Comparison of ENCODE assay signal across 19 mouse cellular contexts in the genomic region with DNA sequence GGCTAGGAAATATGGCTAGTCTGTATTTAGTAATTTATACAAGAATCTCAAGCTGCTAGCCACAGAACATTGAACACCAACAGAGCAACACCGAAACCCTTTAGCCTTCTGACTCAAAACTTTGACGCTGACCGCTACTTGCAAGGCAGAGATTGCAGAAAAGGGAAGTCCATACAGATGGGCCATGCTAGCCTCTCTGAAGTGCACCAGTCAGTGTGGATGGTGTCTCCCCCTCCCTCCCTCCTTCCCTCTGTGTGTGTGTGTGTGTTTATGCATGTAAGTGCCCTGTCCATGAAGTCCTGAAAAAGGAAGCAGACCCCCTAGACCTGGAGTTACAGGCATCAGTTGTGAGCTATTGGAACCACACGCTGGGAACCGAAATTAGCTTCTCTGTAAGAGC. TPM values are rescaled to one million over a fixed set of nuclear protein-coding genes. Genes with fewer than 3 reads are reported as not detected.
DNase-seq lines count a peak whose midpoint lies in the region; ATAC-seq and TF ChIP-seq lines count a peak whose summit lies in the region.
"Had no signal": no experiment of that assay in that cellular context is flagged by ENCODE, and none has a peak within 500 bp of the region (broad histone marks: within the 10 kb centered on the region; RNA-seq: fewer than 3 reads in every experiment).

No protein-coding gene starts in this region.

- H3K4me1 ChIP-seq in stomach, postnatal 0 days (replicated peaks; ENCODE audit: control insufficient read depth, insufficient read depth), result no peaks in the 10 kb centered on the region
- no peaks in the 10 kb centered on the region for H3K4me1 ChIP-seq in hindbrain, embryonic 11.5 days (replicated peaks; ENCODE audit: control insufficient read depth, insufficient read depth, low read length)
- H3K4me1 ChIP-seq: embryonic facial prominence, embryonic 10.5 days; neural tube, embryonic 12.5 days had no signal

- no peak overlapping the region for H3K9ac ChIP-seq in stomach, postnatal 0 days (ENCODE audit: low read length)
- H3K9ac ChIP-seq in hindbrain, embryonic 11.5 days (ENCODE audit: low read depth, low read length), result no peak overlapping the region
- H3K9ac ChIP-seq: forebrain, embryonic 13.5 days; limb, embryonic 13.5 days; liver, embryonic 15.5 days; neural tube, embryonic 12.5 days had no signal

- H3K4me3 ChIP-seq in stomach, postnatal 0 days (ENCODE audit: low read depth, low read length), result no peak overlapping the region
- no peak overlapping the region for H3K4me3 ChIP-seq in hindbrain, embryonic 11.5 days (ENCODE audit: low read depth, low read length)
- H3K4me3 ChIP-seq: embryonic facial prominence, embryonic 10.5 days; forebrain, embryonic 13.5 days; limb, embryonic 13.5 days; liver, embryonic 15.5 days; neural tube, embryonic 12.5 days had no signal

- DNase-seq in layer of hippocampus, adult 9-11 months, result peak; percentile 21
- no peak for DNase-seq in layer of hippocampus, adult 18-20 months (ENCODE audit: low spot score in 2 of 2)
- peak; percentile 91 for DNase-seq in A20 (ENCODE audit: low read depth, low spot score)
- DNase-seq in monocyte, adult 2 months (ENCODE audit: low read depth in 1 of 2, low spot score in 2 of 2), result peak; percentile 33 to 43
- DNase-seq in stomach, postnatal 0 days (ENCODE audit: low spot score), result no peak
- DNase-seq in hindbrain, embryonic 11.5 days (ENCODE audit: low spot score), result no peak
- DNase-seq: cerebellum, postnatal 36 days; gastrocnemius, postnatal 25 days; heart, postnatal 14 days; kidney, adult 18-20 months; kidney, postnatal 10 days had no signal

- H3K27me3 ChIP-seq in stomach, postnatal 0 days (ENCODE audit: control insufficient read depth, insufficient read depth, low read length), result no peaks in the 10 kb centered on the region
- no peaks in the 10 kb centered on the region for H3K27me3 ChIP-seq in hindbrain, embryonic 11.5 days (ENCODE audit: control insufficient read depth, insufficient read depth, low read length)
- H3K27me3 ChIP-seq: forebrain, embryonic 13.5 days; limb, embryonic 13.5 days; liver, embryonic 15.5 days; neural tube, embryonic 12.5 days had no signal

- no peaks in the 10 kb centered on the region for H3K36me3 ChIP-seq in stomach, postnatal 0 days (ENCODE audit: control insufficient read depth, insufficient read depth, low read length)
- H3K36me3 ChIP-seq in hindbrain, embryonic 11.5 days (ENCODE audit: control insufficient read depth, insufficient read depth, low read length), result no peaks in the 10 kb centered on the region
- H3K36me3 ChIP-seq: embryonic facial prominence, embryonic 10.5 days; limb, embryonic 13.5 days; liver, embryonic 15.5 days; neural tube, embryonic 12.5 days had no signal

- no peak for TF ChIP-seq CTCF in stomach, postnatal 0 days (IDR thresholded peaks at IDR 0.05; ENCODE audit: low read depth)

- TF ChIP-seq EP300 in stomach, postnatal 0 days (optimal IDR thresholded peaks at IDR 0.05), result no peak

- no peaks in the 10 kb centered on the region for H3K9me3 ChIP-seq in stomach, postnatal 0 days (ENCODE audit: control insufficient read depth, low read length)
- H3K9me3 ChIP-seq in hindbrain, embryonic 11.5 days (ENCODE audit: control insufficient read depth, low read length), result no peaks in the 10 kb centered on the region
- H3K9me3 ChIP-seq: embryonic facial prominence, embryonic 10.5 days; forebrain, embryonic 13.5 days; limb, embryonic 13.5 days; liver, embryonic 15.5 days; neural tube, embryonic 12.5 days had no signal

- WGBS in stomach, postnatal 0 days, result 86% methylated on average over 5 of the region's 5 CpGs
- 82% methylated on average over 5 of the region's 5 CpGs for WGBS in hindbrain, embryonic 11.5 days

- H3K4me2 ChIP-seq in stomach, postnatal 0 days (replicated peaks; ENCODE audit: low read depth), result no peak overlapping the region
- no peak overlapping the region for H3K4me2 ChIP-seq in hindbrain, embryonic 11.5 days (replicated peaks; ENCODE audit: low read depth, low read length)
- H3K4me2 ChIP-seq: forebrain, embryonic 13.5 days; heart, embryonic 11.5 days; limb, embryonic 13.5 days; liver, embryonic 15.5 days; neural tube, embryonic 12.5 days had no signal

- peak; percentile 74 for ATAC-seq in common myeloid progenitor, adult 5-6 weeks (replicated peaks; ENCODE audit: low read depth, poor library complexity, severe bottlenecking)
- no peak for ATAC-seq in stomach, postnatal 0 days (ENCODE audit: low FRiP score, low TSS enrichment)
- ATAC-seq in hindbrain, embryonic 11.5 days (ENCODE audit: low FRiP score), result no peak
- ATAC-seq: forebrain, embryonic 13.5 days; hindbrain, embryonic 16.5 days had no signal

- no peak overlapping the region; the same call in 1 of the 2 replicates for H3K27ac ChIP-seq in stomach, postnatal 0 days (replicated peaks)
- no peak overlapping the region for H3K27ac ChIP-seq in hindbrain, embryonic 11.5 days (ENCODE audit: low read depth, low read length)
- H3K27ac ChIP-seq: embryonic facial prominence, embryonic 10.5 days; forebrain, embryonic 13.5 days; limb, embryonic 13.5 days; liver, embryonic 15.5 days; neural tube, embryonic 12.5 days had no signal

RNA-seq across cellular contexts. Expression of a gene that starts 33.6 kb away (rescaled TPM):
- total RNA-seq in layer of hippocampus, adult 18-20 months (2021), result 10 to 100 TPM; 50.7 to 62.7 TPM
- 124 and 143 TPM in 2 replicates for total RNA-seq in common myeloid progenitor, adult 5-6 weeks (2017)
- 34.0 and 37.4 TPM in 2 replicates for polyA plus RNA-seq in stomach, postnatal 0 days (2015; fragmentation: Nextera tagmentation; extraction: Ambion mirVana)
- 78.6 and 108 TPM in 2 replicates for polyA plus RNA-seq in hindbrain, embryonic 11.5 days (2014; fragmentation: Nextera tagmentation; extraction: Ambion mirVana)

RNA-seq across cellular contexts. Expression of a gene that starts 33.6 kb away (rescaled TPM):
- total RNA-seq in layer of hippocampus, adult 18-20 months (2021), result 10 to 100 TPM; 54.4 to 57.7 TPM
- 92.8 and 139 TPM in 2 replicates for total RNA-seq in common myeloid progenitor, adult 5-6 weeks (2017)
- 48.8 and 53.5 TPM in 2 replicates for polyA plus RNA-seq in stomach, postnatal 0 days (2015; fragmentation: Nextera tagmentation; extraction: Ambion mirVana)
- 79.6 and 88.5 TPM in 2 replicates for polyA plus RNA-seq in hindbrain, embryonic 11.5 days (2014; fragmentation: Nextera tagmentation; extraction: Ambion mirVana)

Comparison
In these comparisons a context has a peak if more than half of its experiments do, and no peak if none do; other contexts are left out.
1. DNase-seq: peak in layer of hippocampus, adult 9-11 months (single experiment), A20 (single experiment) and monocyte, adult 2 months (2 of 2); none in layer of hippocampus, adult 18-20 months (0 of 2), stomach, postnatal 0 days (single experiment) and hindbrain, embryonic 11.5 days (single experiment).